Mouse (Mus musculus) C2C12 (cell line): ENCODE results near the gene Ntrk3. TPM values are rescaled to one million over a fixed set of nuclear protein-coding genes. Genes with fewer than 3 reads are reported as not detected.

Source experiments
- H3K27me3 ChIP-seq: one replicate; pipeline ENCODE4 v1.6.1; 2011; ENCODE audit not compliant: control insufficient read depth, insufficient read depth, insufficient read length
- H3K36me3 ChIP-seq: one replicate; pipeline ENCODE4 v1.6.1; 2011; ENCODE audit not compliant: control insufficient read depth, insufficient read depth
- H3K4me3 ChIP-seq: one replicate; pipeline ENCODE4 v1.5.1; 2011; ENCODE audit warnings: mild to moderate bottlenecking, control low read depth; ENCODE audit not compliant: poor library complexity, insufficient read depth, severe bottlenecking
- H3K79me2 ChIP-seq: one replicate; pipeline ENCODE4 v1.6.1; 2011; ENCODE audit not compliant: control insufficient read depth, insufficient read depth
- H3K79me3 ChIP-seq: one replicate; pipeline ENCODE4 v1.6.1; 2011; ENCODE audit warnings: low read depth, control low read depth
- H3ac ChIP-seq: one replicate; pipeline ENCODE3; 2011; ENCODE audit warnings: low read depth; ENCODE audit not compliant: control insufficient read depth, insufficient read length
- CEBPB ChIP-seq: IDR thresholded peaks from one replicate; pipeline ENCODE4 v1.6.1; 2011; ENCODE audit warnings: low read depth, mild to moderate bottlenecking, control low read depth, moderate library complexity
- CTCF ChIP-seq: IDR thresholded peaks from one replicate; pipeline ENCODE4 v1.5.1; 2011; ENCODE audit not compliant: control insufficient read depth, insufficient read depth, insufficient read length
- FOSL1 ChIP-seq: IDR thresholded peaks from one replicate; pipeline ENCODE4 v1.8.0; 2011; ENCODE audit warnings: mild to moderate bottlenecking, low read length; ENCODE audit not compliant: poor library complexity, insufficient read depth, severe bottlenecking
- MAX ChIP-seq: IDR thresholded peaks from one replicate; pipeline ENCODE4 v1.6.1; 2011; ENCODE audit warnings: mild to moderate bottlenecking, control low read depth
- MYOD1 ChIP-seq: IDR thresholded peaks from one replicate; pipeline ENCODE4 v1.6.1; 2011; ENCODE audit warnings: low read depth; ENCODE audit not compliant: control insufficient read depth, insufficient read length
- MYOG ChIP-seq: IDR thresholded peaks from one replicate; pipeline ENCODE4 v1.6.1; 2011; ENCODE audit not compliant: control insufficient read depth, insufficient read length; ENCODE audit errors: extremely low read depth
- USF1 ChIP-seq: IDR thresholded peaks from one replicate; pipeline ENCODE4 v1.6.1; 2011; ENCODE audit warnings: low read depth, mild to moderate bottlenecking, control low read depth, moderate library complexity
- polyA plus RNA-seq: library from polyadenylated mRNA; unstranded; fragments of >200 nt; fragmentation: generic; extraction: Trizol; gene quantifications from one replicate; pipeline ENCODE4 v1.2.1, GENCODE M21; 2012; ENCODE audit warnings: missing spikeins

Gene Ntrk3
- polyA plus RNA-seq, 1 experiment: 0.04 TPM

DNA sequence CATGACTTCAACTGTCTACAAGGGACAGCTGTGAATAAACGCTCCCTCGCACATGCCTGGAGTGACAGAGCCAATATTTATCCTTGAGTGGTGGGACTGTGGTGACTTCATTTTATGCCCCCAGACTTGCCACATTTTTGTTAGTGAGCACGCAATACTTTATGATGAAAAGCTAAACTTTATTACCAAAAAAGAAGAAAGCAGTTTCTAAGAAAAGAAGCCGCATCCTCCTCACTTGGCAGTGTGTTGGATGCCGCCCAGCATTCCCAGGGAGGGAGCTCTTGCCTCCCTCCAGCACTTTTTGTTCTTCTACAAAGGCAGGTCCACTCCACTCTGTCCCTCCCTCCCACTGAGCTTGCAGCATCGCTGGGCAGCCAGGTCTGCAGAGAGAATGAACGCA lies 77.0 kb downstream of the Ntrk3 start:
- TF ChIP-seq USF1 (no peak), MYOG (no peak), MAX (no peak), MYOD1 (no peak), CEBPB (no peak)
- H3K79me2 ChIP-seq: no peaks in the 10 kb centered on the region
- no peaks in the 10 kb centered on the region for H3K27me3 ChIP-seq
- no peaks in the 10 kb centered on the region for H3K79me3 ChIP-seq
- H3K36me3 ChIP-seq: no peaks in the 10 kb centered on the region
- H3K4me3 ChIP-seq: no peak overlapping the region
- H3ac ChIP-seq: no peak overlapping the region

DNA sequence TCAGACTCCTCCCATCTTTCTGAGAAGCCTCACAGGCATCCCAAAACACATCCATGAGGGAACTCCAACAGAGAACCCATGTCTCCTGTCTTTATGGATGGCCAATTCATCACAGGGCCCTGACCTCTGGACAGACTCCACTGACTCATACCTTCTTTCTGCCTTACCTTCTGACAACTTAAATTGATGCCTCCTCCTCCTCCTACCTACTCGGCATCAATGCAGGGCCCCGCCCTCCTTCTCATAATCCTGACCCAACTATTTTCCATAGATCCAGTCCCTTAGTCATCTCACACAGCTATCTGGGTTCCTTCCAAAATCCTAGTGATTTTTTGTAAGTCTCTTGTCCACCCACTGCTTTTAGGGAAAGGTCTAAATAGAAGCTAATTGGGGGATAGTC lies 78.0 kb downstream of the Ntrk3 start:
- Histone ChIP-seq H3K4me3 (no peak overlapping the region), H3K79me3 (no peaks in the 10 kb centered on the region), H3K27me3 (no peaks in the 10 kb centered on the region), H3K36me3 (no peaks in the 10 kb centered on the region), H3K79me2 (no peaks in the 10 kb centered on the region), H3ac (no peak overlapping the region)
- TF ChIP-seq CTCF: no peak
- TF ChIP-seq MYOG: no peak
- no peak for TF ChIP-seq MAX

DNA sequence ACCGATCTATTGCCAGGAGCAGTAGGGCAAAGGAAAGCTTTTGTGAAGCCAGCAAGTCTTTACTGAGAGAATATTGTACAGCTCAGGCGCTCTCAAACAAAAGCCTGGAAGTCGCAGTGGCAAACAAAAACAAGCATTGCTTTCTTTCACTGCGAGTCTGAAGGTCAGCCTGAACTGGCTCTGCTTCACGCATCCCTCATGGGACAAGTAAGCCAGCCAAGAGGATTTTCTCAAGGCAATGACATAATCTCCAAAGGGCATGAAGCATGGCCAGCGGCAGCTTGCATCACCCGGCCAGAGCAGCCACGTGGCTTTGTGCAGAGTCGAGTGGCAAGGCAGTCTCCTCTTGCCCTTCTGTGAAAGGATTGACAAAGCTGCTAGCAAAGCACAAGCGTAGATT lies 79.8 kb downstream of the Ntrk3 start:
- Histone ChIP-seq H3ac (no peak overlapping the region), H3K4me3 (no peak overlapping the region), H3K79me2 (no peaks in the 10 kb centered on the region), H3K79me3 (no peaks in the 10 kb centered on the region), H3K36me3 (no peaks in the 10 kb centered on the region), H3K27me3 (peaks cover 4% of the 10 kb centered on the region)
- TF ChIP-seq CTCF: no peak

DNA sequence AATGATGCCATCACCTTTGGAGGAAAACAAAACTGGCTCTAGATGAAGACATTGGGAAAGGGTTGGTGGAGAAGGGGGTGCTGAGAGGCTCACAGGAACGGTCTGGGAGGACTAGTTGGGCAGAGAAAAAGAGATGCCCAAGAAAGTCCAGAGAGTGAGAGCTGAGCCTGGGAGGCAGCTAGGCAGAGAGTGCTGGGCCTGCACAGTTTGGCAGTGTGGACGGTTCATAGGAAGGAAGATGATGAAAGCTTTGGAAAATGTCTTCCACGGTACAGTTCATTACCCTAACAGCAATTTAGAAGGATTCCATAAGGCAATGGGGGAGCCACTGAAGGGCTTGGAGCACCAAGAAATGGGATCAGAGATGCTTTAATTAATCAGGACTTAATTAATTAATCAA lies 81.6 kb downstream of the Ntrk3 start:
- Histone ChIP-seq H3K4me3 (no peak overlapping the region), H3ac (no peak overlapping the region), H3K79me3 (no peaks in the 10 kb centered on the region), H3K36me3 (no peaks in the 10 kb centered on the region), H3K27me3 (peaks cover 4% of the 10 kb centered on the region), H3K79me2 (no peaks in the 10 kb centered on the region)
- no peak for TF ChIP-seq USF1

DNA sequence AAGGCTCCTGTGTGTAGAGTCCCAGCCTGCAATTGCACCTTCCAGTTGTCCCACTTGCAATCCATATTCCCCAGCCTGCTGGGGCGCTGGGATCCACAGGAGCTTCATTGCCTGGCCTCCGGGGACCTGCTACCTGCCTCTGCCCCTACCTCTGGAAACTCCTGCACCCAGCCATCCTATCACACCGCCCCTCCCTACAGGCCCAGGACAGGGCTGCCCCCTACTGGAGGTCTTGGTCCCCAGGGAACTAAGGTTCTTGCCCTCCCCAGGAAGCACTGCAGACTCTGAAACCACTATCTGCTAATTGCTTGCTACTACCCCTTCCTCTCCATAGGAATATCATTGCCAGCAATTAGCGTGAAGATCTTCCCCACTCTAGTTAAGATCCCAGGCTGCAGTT lies 84.1 kb downstream of the Ntrk3 start:
- TF ChIP-seq FOSL1 (no peak), USF1 (no peak), CTCF (no peak), MAX (no peak), MYOG (no peak), CEBPB (no peak), MYOD1 (no peak)
- Histone ChIP-seq H3K79me3 (no peaks in the 10 kb centered on the region), H3ac (no peak overlapping the region), H3K4me3 (no peak overlapping the region), H3K27me3 (peaks cover 4% of the 10 kb centered on the region), H3K79me2 (no peaks in the 10 kb centered on the region), H3K36me3 (no peaks in the 10 kb centered on the region)

DNA sequence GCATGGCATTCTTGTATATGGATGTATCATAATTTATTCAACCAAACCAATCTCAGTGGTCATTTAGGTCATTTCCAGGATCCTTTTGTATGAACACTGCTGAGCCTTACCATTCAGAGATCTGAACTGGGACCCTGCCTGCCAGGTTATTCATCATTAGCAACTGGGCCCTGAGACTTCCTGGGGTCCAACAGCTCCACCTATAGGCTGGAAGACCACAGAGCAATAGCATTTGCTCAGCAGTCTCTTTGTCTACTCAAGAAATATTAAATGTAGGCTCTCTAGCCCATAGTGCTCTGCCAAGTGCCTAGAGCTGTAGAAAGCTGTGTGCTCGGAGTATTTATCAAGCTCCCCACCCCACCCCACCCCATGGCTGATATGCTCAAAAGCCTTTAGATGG lies 85.5 kb downstream of the Ntrk3 start:
- no peak overlapping the region for H3K4me3 ChIP-seq
- H3K36me3 ChIP-seq: no peaks in the 10 kb centered on the region
- H3K79me3 ChIP-seq: no peaks in the 10 kb centered on the region
- no peak overlapping the region for H3ac ChIP-seq
- no peak for TF ChIP-seq FOSL1
- no peak for TF ChIP-seq MAX
- no peak for TF ChIP-seq MYOD1
- TF ChIP-seq MYOG: no peak
- no peak for TF ChIP-seq USF1
- TF ChIP-seq CTCF: no peak
- no peak for TF ChIP-seq CEBPB
- peaks cover 4% of the 10 kb centered on the region for H3K27me3 ChIP-seq
- H3K79me2 ChIP-seq: no peaks in the 10 kb centered on the region

DNA sequence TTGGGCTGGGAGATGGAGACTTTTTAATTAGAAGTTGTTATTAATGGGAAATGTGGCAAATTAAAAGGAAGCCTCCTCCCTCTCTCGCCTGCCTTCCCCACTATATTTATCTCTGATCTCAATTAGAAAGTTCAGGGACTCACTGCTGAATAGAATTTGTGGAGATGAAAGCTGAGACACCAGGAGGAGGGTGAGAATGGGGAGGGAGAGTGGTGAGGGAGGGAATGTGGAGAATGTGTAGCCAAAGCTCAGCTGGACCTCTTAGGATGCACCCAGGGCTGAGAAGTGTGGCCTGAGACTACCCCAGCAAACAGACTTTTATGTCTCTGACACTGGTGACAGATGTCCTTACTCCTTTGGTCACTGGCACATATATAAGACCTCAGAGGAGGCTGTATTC lies 86.3 kb downstream of the Ntrk3 start:
- no peaks in the 10 kb centered on the region for H3K36me3 ChIP-seq
- H3ac ChIP-seq: no peak overlapping the region
- H3K79me2 ChIP-seq: no peaks in the 10 kb centered on the region

More for the DNA sequence above, 86.3 kb downstream of the Ntrk3 start:
- Histone ChIP-seq H3K79me3 (no peaks in the 10 kb centered on the region), H3K27me3 (peaks cover 4% of the 10 kb centered on the region), H3K4me3 (no peak overlapping the region)
- TF ChIP-seq MYOD1 (no peak), CTCF (no peak), CEBPB (no peak), USF1 (no peak), MYOG (no peak), FOSL1 (no peak), MAX (no peak)
